Mouse (Mus musculus): ENCODE measurements around the gene AB124611.
A peak's percentile ranks its signal among the peaks of the same experiment; 100 is the strongest.

The AB124611 gene

GRCm38 (mm10) chr9:21574012-21574801 is 48.2 kb downstream of the AB124611 start:
- no peak for TF ChIP-seq GATA4 (IDR thresholded peaks at IDR 0.05; ENCODE audit: insufficient replicate concordance, low read length)

DNA sequence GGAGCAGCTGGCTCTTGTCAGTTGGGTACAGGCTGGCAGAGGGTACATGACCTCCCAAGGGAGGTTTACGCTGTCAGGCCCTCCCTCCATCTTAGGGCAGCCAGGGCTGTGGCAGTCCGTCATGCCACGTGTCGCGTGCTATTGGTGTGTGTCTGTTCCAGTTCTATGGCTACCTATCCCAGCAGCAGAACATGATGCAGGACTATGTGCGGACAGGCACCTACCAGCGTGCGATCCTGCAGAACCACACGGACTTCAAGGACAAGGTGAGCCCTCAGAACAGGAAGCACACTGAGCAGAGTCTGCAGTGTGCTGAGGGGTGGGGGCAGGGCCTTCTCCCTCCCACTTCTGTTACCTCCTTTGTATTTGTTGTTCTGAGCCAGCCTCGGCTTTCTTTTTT is 49.3 kb downstream of the AB124611 start:
- TF ChIP-seq GATA4 (IDR thresholded peaks at IDR 0.05; ENCODE audit: insufficient replicate concordance, low read length): no peak

DNA sequence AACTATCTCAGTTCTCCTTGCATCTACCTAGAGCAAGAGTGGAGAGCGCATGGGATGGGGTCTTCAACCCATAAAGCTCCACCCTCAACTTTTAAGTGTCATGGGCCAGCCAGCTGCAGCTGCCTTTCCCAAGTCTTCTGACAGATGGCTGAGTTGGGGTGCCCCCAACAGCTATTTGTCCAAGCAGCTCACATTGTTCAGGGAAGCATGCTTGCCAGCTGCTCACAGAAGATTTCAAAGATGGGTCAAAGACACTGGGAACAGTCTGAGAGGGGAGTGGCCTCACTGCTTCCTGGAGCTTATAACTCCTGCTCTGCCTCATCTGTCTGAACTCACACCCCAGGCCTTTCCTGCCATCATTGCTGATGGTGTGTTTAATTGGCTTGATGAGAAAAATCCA is 50.3 kb downstream of the AB124611 start:
- no peak for TF ChIP-seq GATA4 (IDR thresholded peaks at IDR 0.05; ENCODE audit: insufficient replicate concordance, low read length)

DNA sequence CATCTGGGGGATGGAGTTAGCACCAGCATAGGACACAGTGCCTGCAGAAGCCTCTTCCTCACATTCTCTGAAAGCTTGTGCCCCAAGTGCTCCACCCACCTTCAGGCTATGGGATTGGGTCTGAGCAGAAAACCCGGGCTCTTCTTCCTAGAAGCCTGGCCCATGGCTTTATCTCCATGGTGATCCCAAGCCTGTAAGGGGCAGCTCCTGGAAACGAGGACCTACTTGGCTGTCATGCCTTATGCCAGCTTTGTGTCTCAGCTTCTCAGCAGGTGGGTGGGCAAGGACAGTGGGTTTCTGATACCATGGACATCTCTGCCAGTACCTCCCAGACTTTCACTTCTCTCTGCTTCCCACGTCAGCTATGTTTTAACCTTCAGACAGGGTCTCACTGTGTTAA is 52.2 kb downstream of the AB124611 start:
- TF ChIP-seq GATA4 (IDR thresholded peaks at IDR 0.05; ENCODE audit: insufficient replicate concordance, low read length): no peak

GRCm38 (mm10) chr9:21585401-21585800 is 59.4 kb downstream of the AB124611 start:
- no peak for TF ChIP-seq GATA4 (IDR thresholded peaks at IDR 0.05; ENCODE audit: insufficient replicate concordance, low read length)

- TF ChIP-seq GATA4 (IDR thresholded peaks at IDR 0.05; ENCODE audit: insufficient replicate concordance, low read length): no peak
These were observed 61.8 kb downstream of the AB124611 start for GRCm38 (mm10) chr9:21587678-21588349.

GRCm38 (mm10) chr9:21588350-21588749 is 62.4 kb downstream of the AB124611 start:
- no peak for TF ChIP-seq GATA4 (IDR thresholded peaks at IDR 0.05; ENCODE audit: insufficient replicate concordance, low read length)

- TF ChIP-seq GATA4 (IDR thresholded peaks at IDR 0.05; ENCODE audit: insufficient replicate concordance, low read length): no peak
These were observed 63.6 kb downstream of the AB124611 start for GRCm38 (mm10) chr9:21589538-21589937.

- no peak for TF ChIP-seq GATA4 (IDR thresholded peaks at IDR 0.05; ENCODE audit: insufficient replicate concordance, low read length)
These were observed 65.3 kb downstream of the AB124611 start for GRCm38 (mm10) chr9:21591127-21591830.

- no peak for TF ChIP-seq GATA4 (IDR thresholded peaks at IDR 0.05; ENCODE audit: insufficient replicate concordance, low read length)
These were observed 66.1 kb downstream of the AB124611 start for GRCm38 (mm10) chr9:21591831-21592702.

- TF ChIP-seq GATA4 (IDR thresholded peaks at IDR 0.05; ENCODE audit: insufficient replicate concordance, low read length): peak; percentile 9; the same call in 1 of the 2 replicates
These were observed 66.7 kb downstream of the AB124611 start, which contains the start of the genes Timm29 and Yipf2 for GRCm38 (mm10) chr9:21592703-21593121. Gene Timm29, plus strand, starts transcription at chr9:21592722. Gene Yipf2, minus strand, starts transcription at chr9:21592828.

DNA sequence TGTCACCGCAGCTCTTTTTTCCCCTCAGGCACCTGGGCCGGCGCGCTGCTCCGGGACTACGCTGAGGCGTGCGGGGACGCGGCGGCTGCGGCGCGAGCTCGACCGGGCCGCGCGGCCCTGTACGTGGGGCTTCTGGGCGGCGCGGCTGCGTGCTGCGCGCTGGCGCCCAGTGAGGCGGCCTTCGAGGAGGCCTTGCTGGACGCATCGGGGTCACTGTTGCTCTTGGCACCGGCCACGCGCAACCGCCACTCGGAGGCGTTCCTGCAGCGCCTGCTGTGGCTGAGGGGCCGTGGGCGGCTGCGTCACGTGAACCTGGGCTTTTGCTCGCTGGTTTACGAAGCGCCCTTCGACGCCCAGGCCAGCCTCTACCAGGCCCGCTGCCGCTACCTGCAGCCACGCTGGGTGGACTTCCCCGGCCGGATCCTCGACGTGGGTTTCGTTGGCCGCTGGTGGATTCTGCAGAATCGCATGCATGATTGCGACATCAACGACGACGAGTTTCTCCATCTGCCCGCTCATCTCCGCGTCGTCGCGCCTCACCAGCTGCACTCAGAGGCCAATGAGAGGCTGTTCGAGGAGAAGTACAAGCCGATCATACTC is 67.2 kb downstream of the AB124611 start:
- no peak for TF ChIP-seq GATA4 (IDR thresholded peaks at IDR 0.05; ENCODE audit: insufficient replicate concordance, low read length)

DNA sequence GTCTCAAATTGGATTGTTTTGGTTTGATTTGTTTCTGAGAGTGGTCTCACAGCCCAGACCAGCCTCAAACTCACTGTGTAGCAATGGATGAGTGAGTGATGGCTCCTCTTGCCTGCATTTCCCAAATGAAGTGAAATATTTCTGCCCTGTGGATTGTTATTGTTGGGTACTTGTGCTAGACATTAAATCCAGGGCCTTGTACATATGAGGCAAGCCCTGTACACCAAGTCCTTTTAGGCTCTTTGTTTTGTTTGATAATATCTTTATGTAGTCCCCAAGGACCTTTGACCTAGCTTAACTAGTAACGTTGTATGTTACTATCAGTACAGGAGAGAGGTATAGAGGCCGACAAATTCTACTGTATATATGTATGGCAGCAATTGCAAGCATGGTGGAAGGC is 68.9 kb downstream of the AB124611 start:
- TF ChIP-seq GATA4 (IDR thresholded peaks at IDR 0.05; ENCODE audit: insufficient replicate concordance, low read length): no peak

Data from liver, adult (tissue).